Mouse (Mus musculus) induced T-regulatory cell, adult 2 months (primary cell): Measurements from ENCODE around the gene Armc5.

Experiments
- DNase-seq: peaks from one replicate; pipeline ENCODE4 v3.0.0-alpha.2; 2012; ENCODE audit warnings: low read depth

Gene Armc5

GRCm38 (mm10) chr7:128236856-128237592 lies at the start of gene Armc5:
TSS of gene Armc5 (plus strand) at chr7:128237342.
- peak; percentile 88 for DNase-seq

GRCm38 (mm10) chr7:128201607-128202006 lies 35.5 kb upstream of the Armc5 start:
- no peak for DNase-seq

GRCm38 (mm10) chr7:128203071-128203470 lies 34.1 kb upstream of the Armc5 start:
- no peak for DNase-seq

- DNase-seq, result no peak
These were observed 33.0 kb upstream of the Armc5 start for GRCm38 (mm10) chr7:128204179-128204578.

- no peak for DNase-seq
These were observed 31.4 kb upstream of the Armc5 start for GRCm38 (mm10) chr7:128205695-128206094.

GRCm38 (mm10) chr7:128206152-128206551 lies 31.0 kb upstream of the Armc5 start, which contains the start of gene Cox6a2:
TSS of gene Cox6a2 (minus strand) at chr7:128206387.
- DNase-seq, result no peak

GRCm38 (mm10) chr7:128208187-128208586 lies 29.0 kb upstream of the Armc5 start:
- peak; percentile 83 for DNase-seq

- no peak for DNase-seq
These were observed 27.3 kb upstream of the Armc5 start for GRCm38 (mm10) chr7:128209826-128210225.

GRCm38 (mm10) chr7:128219952-128220351 lies 17.2 kb upstream of the Armc5 start:
- DNase-seq, result no peak

- DNase-seq, result no peak
These were observed 16.2 kb upstream of the Armc5 start for GRCm38 (mm10) chr7:128220936-128221335.

- DNase-seq, result peak; percentile 46
These were observed 5.4 kb upstream of the Armc5 start for GRCm38 (mm10) chr7:128231741-128232140.

- no peak for DNase-seq
These were observed 2.3 kb upstream of the Armc5 start for GRCm38 (mm10) chr7:128234796-128235195.

GRCm38 (mm10) chr7:128235481-128235880 lies 1.7 kb upstream of the Armc5 start:
- DNase-seq, result no peak

- DNase-seq, result peak; percentile 14
These were observed 716 bp upstream of the Armc5 start for GRCm38 (mm10) chr7:128236426-128236825.

GRCm38 (mm10) chr7:128237593-128237926 lies 418 bp downstream of the Armc5 start:
- no peak for DNase-seq

- DNase-seq, result peak; percentile 100
These were observed 1.0 kb downstream of the Armc5 start, which contains the start of gene 9130023H24Rik for GRCm38 (mm10) chr7:128237927-128238778. TSS of gene 9130023H24Rik (minus strand) at chr7:128238031.

- peak; percentile 86 for DNase-seq
These were observed 1.8 kb downstream of the Armc5 start for GRCm38 (mm10) chr7:128238991-128239390.

GRCm38 (mm10) chr7:128240131-128240784 lies 3.1 kb downstream of the Armc5 start:
- no peak for DNase-seq

GRCm38 (mm10) chr7:128242331-128242730 lies 5.2 kb downstream of the Armc5 start:
- no peak for DNase-seq

GRCm38 (mm10) chr7:128243921-128244320 lies 6.8 kb downstream of the Armc5 start:
- no peak for DNase-seq

GRCm38 (mm10) chr7:128244410-128245025 lies 7.4 kb downstream of the Armc5 start:
- no peak for DNase-seq

GRCm38 (mm10) chr7:128245547-128245946 lies 8.4 kb downstream of the Armc5 start:
- no peak for DNase-seq
